Mouse (Mus musculus) lung, postnatal 0 days (tissue): ENCODE results near the gene Gm49630.
"Not testable (repeated sequence)": the region's sequence is repeated elsewhere in the genome, so short reads cannot be mapped to it uniquely, and the experiment has no call there.

Experiments
- CTCF ChIP-seq: IDR thresholded peaks from 2 replicates; pipeline ENCODE4 v1.5.1; 2016; ENCODE audit warnings: antibody characterized with exemption, mild to moderate bottlenecking
- EP300 ChIP-seq: IDR thresholded peaks from 2 replicates; pipeline ENCODE4 v1.6.1; 2016; ENCODE audit warnings: antibody characterized with exemption, mild to moderate bottlenecking, control low read depth

DNA sequence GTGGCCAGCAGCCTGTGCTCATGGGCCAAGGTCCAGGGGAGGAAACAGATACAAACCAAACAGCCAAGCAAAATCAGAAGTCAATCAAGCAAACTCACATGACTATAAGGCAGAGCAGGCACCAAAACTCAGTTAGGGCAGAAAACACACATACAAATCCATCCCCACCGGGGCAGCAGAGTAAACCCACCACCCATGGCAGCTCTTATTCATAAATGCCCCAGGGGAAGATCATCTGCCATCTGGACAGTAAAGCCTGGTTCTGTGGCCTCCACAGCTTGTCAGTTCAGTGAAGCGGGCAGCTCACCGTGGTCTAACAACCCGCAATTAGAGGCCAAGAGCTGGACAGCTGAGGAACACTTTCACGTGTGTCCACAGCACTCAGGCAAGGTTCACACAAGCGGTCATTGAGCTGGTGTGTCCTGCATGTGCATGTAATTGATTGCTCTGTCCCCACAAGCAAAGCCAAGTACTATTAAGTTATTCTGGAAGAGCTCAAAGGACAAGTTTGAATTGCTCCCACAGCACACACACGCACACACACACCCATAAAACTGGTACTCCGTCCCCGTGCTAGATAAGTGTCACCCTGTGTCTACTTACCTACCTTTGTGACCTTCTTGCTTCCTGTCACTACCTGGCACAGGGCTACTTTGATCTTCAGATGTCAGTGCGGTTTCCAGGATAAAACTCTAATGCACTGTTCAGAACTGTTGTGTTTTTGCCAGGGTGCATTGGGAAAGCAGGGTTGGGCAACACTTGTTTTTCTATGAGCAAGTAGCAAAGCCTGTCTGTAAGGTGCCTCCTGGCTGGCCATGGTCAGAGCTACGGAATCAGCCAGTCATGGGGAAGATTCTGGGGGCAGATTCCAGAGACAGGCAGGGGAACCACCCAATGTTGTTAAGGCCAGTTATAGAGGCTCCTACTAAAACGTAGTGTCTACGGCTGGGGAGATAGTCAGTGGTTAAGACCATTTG lies 11.7 kb upstream of the Gm49630 start:
- TF ChIP-seq CTCF, EP300: not testable (repeated sequence)
